Mouse (Mus musculus) urinary bladder, adult 18-20 months (tissue): ENCODE measurements around the gene Hoxb3.

Experiments
- DNase-seq, 2 experiments: peaks; one replicate each; pipeline ENCODE4 v3.0.0; 2022; ENCODE audit warnings: low spot score in 2 of 2, mixed read lengths in 2 of 2

Hoxb3 gene

DNA sequence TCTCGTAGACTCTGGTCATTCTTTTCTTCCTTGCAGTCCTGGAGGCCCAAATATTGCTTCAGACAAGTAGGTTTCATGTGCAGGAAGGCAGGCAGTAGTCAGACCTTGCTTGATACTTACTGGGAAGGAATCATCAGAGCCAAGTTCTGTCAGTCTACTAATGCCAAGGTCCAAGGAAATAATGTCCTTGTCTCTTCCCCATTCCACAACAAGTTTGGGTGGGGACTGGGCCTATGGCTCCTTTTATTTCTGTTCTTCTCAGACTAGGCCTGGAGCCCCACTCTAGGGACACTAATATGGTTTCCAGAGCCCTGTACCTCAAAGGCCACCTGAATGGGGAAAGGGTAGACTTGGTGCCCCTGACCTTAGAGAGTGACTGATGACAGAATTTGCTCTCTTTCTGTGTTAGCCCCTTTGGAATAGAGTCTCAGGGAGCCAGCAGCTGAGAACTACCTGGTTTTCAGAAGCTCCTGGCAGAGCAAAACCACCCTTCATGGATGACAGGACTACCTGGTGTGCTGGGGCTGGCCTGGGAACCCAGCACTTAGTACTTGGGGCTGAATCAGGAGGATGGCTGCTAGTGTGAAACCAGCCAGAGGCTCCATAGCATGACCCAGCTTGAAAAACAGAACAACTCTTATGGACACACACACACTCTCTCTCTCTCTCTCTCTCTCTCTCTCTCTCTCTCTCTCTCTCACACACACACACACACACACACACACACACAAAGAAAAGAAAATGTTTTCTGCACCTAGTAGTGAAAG lies 34.5 kb upstream of the Hoxb3 start:
- DNase-seq = no peak

GRCm38 (mm10) chr11:96289293-96289692 lies 33.8 kb upstream of the Hoxb3 start:
- no peak for DNase-seq

DNA sequence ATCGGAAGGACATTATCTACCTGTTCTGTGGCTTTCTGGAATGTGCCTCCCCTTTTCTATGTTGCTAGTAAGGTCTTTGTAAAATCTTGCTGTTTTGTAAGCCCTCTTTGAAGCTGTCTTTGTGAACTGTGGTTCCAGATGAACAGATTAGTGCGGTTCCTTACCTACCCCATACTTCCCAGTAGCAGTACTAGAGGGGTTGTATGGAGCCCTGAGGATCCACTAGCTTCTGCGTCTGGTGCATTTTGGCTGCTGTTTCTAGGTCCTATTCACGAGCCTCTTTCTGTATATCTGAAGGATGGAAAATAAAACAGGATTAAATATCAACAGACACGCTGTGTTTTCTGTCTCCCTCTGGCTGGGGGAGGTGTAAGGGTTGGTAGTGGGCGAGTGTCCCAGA lies 33.3 kb upstream of the Hoxb3 start:
- no peak for DNase-seq

DNA sequence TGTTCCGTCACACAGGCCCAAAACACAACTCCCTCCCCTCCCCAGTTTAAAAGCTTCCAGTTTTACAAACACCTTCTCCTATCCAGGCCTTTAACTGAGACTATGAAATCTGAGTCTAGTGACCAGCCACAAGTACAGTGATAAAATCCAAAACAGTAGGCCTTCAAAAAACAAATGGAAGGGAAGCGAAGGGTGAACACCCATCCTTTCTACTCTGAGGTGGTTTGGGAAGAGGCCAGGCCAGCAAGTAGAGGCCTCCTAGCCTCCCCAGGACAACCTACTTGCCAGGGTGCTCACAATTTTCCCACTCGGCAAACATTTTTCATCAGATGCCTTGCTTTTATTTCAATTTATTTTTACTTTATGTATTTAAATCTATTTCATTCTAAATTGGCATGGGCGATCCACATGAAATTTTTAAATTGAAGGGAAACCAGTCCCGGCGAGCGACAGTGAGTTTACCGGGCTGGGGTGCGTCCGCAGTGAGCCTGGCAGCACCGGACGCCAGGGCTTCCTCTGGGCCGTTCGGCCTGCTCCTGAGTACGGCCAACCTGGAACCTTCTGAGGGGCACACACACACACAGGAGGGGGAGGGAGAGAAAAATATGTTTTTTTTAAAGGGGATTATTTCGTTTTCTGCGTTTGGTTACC lies 32.3 kb upstream of the Hoxb3 start:
- no peak for DNase-seq

- DNase-seq = no peak
Measured at GRCm38 (mm10) chr11:96291681-96292564, 31.2 kb upstream of the Hoxb3 start, which contains the start of gene Hoxb6. Gene Hoxb6, plus strand, starts transcription at chr11:96292476.

DNA sequence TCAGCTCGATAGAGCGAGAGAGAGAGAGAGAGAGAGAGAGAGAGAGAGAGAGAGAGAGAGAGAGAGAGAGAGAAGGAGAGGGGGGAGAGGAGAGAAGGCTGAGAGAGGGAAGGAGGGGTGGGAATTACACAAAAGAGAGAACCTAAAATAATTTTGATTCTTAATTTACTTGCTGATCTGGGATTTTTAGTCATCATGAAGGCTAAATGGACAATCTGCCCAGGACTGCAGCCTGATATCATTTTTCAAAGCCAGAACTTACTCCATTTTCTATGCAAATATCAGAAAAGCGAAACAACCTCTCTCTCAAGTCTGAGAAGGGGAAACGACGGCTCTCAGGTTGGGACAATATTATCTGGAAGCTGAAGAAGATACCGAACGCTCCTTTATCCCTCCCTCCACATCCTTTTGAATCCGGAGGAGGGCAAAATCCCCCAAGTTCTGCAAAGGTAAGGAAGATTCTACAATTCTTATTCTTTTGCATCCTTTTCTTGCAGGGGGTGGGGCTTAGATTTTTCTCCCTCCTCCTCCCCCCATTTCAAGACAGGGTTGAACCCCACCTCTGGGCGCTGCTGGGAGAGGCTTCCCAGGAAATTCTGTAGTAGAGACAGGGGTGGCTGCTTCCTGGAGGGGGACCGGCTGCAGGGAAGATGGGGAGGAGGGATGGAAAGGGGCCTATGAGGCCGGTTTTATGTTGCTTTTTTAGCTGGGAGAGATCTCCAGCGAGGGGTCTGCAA lies 30.4 kb upstream of the Hoxb3 start:
- no peak for DNase-seq

DNA sequence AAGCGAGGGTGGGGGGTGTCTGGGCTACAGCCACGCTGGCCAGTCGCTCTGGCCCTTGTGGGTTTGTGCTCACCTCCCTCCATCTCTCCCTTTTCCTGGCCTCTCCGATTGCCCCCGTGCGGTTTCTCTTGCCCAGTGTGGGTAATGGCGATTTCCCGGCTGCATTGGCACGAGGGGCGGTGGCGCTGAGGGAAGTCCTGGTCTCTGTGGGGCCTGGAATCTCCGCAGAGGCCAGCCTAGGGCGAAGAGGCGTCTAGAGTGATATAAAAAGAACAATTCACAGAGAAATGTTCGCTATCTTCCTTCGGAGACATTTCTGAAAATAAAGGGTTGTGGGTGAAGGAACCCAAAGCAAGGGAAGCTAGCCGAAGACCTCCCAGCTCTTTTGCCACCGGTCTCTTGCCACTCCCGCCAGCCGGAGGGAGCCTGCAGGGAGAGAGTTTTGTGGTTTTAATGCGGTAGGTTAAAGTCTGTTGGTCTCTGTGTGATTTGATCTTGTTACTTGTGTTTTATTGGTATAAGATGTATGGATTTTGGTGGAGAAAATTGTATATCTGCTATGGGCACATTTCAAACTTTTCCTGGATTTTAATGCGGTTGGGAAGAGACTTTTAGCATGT lies 29.7 kb upstream of the Hoxb3 start:
- no peak for DNase-seq

GRCm38 (mm10) chr11:96294245-96295091 lies 28.7 kb upstream of the Hoxb3 start:
- DNase-seq = peak in 1 of 2 experiments; percentile 82

- no peak for DNase-seq
Measured at GRCm38 (mm10) chr11:96295092-96295835, 27.9 kb upstream of the Hoxb3 start.

DNA sequence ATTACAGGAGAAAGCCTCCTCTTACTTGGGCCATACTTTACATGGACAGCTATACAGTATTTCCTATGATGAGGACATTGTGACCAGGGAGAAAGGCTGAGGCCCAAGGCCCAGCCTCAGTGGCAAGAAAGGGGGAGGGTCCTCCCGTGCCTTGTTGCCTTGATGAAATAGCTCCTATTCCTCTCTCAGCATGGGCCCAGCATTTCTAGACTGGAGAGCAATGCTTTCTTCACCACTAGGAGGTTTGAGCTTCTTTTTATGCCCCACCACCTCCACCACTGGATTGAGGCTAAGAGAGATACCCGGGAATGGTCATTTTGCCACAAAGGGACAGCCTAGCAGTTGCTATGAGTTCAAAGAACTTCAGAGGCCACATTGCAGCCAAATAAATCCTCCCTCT lies 26.1 kb upstream of the Hoxb3 start:
- DNase-seq = no peak

DNA sequence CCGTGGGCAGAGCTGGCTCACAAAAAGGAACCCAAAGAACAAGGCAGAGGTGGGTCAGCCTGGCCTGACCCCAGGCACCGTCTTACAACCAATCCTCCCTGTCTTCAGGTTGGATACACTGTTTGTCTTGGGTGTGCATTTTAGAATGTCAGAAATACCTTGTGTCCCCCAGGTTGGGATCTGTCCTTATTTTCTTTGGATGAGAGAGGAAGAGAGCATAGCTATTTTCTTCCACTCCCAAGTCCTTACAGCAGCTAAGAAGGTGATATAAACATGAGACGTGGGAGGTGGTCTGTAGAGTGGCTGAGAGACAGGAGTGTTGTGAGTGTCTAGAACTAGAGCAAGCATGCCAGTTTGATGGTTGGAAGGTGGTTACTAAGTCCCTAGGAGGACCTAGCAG lies 25.7 kb upstream of the Hoxb3 start:
- no peak for DNase-seq

- DNase-seq = no peak
Measured at GRCm38 (mm10) chr11:96297968-96298635, 25.0 kb upstream of the Hoxb3 start.

DNA sequence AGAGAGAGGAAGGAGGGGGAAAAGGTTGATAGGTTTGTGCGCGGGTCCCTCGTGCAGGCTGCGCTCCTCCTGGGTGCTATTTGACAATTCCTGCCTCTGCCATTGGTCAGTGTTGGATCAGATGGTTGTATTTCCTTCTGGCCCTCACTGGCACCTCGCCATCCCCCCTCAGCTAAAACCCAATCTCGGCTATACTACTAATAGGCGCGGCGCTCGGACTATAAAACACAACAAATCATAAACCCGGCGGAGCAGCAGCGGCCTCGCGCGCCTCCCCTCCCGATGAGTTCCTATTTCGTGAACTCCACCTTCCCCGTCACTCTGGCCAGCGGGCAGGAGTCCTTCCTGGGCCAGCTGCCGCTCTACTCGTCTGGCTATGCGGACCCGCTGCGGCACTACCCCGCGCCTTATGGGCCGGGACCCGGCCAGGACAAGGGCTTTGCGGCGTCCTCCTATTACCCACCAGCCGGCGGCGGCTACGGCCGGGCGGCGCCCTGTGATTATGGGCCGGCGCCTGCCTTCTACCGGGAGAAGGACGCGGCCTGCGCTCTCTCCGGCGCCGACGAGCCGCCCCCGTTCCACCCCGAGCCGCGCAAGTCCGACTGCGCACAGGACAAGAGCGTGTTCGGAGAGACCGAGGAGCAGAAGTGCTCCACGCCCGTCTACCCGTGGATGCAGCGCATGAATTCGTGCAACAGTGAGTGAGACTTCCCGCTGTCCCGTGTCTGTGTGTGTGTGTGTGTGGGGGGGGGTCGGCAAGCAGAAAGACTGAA lies 24.0 kb upstream of the Hoxb3 start:
- DNase-seq = peak in 1 of 2 experiments; percentile 64

DNA sequence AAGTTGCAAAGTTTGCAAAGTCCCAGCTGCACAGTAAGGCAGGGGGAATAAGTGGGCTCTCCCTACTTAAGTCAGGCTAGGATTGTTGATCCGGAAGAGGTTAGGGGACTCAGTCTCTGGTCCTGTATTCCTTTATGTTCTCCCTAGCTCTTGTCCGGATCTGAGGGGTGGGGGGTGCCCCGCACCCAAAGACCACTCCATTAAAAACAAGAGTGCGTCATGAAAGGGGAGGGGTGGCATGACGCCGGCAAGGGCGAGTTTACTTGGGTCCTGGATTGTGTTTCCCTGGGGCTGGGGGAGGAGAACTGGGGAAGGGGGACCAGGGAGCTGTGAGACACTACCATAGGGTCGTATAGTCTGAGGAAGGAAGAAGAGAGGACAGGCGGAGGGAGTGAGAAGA lies 23.3 kb upstream of the Hoxb3 start:
- no peak for DNase-seq

GRCm38 (mm10) chr11:96300354-96301063 lies 22.6 kb upstream of the Hoxb3 start:
- no peak for DNase-seq

DNA sequence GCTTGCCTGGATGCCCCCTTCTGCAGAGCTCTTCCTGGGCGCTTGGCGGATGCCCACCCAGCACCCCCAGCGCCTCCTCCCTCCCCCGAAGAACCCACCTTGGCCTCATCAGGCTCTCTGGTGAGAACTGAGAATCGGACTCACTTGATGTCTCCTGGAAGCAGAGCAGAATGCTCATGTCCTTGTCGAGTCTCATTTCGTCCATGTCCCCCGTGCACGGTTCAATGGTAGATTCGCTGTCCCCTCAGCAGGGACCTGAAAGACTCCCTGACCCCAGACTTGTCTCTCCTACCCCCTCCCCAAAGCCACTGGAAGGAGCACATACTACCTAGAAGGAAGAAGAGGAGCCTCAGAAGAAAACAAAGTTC lies 22.1 kb upstream of the Hoxb3 start:
- no peak for DNase-seq

DNA sequence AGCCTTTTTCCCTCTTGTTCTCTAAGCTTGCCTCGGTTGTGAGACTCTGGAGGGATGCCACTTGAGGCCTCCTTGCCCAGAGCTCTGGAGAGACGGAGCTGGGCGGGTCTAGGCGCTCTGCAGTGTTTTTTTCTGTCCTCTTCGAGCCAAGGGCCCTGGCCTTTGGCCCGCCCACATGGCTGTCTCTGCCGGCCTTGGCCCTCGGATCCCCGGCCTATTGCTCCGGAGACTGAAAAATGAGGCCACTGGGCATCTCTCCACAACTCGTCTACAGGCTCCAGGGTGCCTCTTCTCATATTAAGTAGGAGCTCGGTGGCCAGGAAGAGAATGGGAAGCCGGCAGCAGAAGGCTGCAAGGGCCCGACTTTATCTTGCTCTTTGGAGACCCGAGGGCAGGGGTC lies 21.3 kb upstream of the Hoxb3 start:
- DNase-seq = no peak
